ENCODE assay signal across 9 mouse cellular contexts in the genomic region with DNA sequence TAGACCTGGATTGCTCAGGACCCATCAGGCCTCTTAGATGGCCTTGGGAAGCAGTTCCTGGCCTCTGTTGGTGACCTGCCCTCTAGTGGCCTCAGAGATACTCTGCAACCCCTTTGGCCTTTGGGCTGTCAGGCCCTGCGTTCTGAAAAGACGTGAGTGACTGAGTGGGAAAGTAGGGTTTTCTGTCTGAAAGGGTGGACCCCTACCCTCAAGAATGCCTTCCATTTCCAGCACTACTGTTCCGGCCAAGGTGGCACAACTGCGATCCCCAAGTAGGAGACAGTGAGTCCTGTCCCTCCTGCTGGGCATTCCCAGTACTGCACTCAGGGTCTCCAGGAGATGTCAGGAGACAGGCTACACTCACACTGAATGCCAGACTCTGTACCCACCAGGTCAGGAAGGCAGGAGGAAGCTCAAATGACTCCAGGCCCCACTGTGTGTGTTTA. TPM values are rescaled to one million over a fixed set of nuclear protein-coding genes. Genes with fewer than 3 reads are reported as not detected.
A peak's percentile ranks its signal among the peaks of the same experiment; 100 is the strongest.
DNase-seq lines count a peak whose midpoint lies in the region; ATAC-seq and TF ChIP-seq lines count a peak whose summit lies in the region.
"Had no signal": no experiment of that assay in that cellular context is flagged by ENCODE, and none has a peak within 500 bp of the region (broad histone marks: within the 10 kb centered on the region; RNA-seq: fewer than 3 reads in every experiment).

No protein-coding gene starts in this region.

- no peaks in the 10 kb centered on the region for H3K36me3 ChIP-seq in C2C12 (ENCODE audit: control insufficient read depth, insufficient read depth)
- H3K36me3 ChIP-seq in embryonic facial prominence, embryonic 12.5 days: no peaks in the 10 kb centered on the region
- no peaks in the 10 kb centered on the region for H3K36me3 ChIP-seq in heart, embryonic 12.5 days
- H3K36me3 ChIP-seq in lung, embryonic 16.5 days (ENCODE audit: control insufficient read depth, insufficient read depth, low read length): no peaks in the 10 kb centered on the region

- peak overlapping the region; percentile 30 for H3K4me2 ChIP-seq in embryonic facial prominence, embryonic 12.5 days (replicated peaks)
- peak overlapping the region; percentile 55 for H3K4me2 ChIP-seq in heart, embryonic 12.5 days
- H3K4me2 ChIP-seq in lung, embryonic 16.5 days (ENCODE audit: low read depth, low read length): peak overlapping the region; percentile 50; the same call in 1 of the 2 replicates

- peak; percentile 81 for DNase-seq in adrenal gland, postnatal 25 days
- peak; percentile 87 to 92 for DNase-seq in kidney, postnatal 25 days
- DNase-seq in ovary, adult 18-20 months (ENCODE audit: low spot score): peak; percentile 35
- DNase-seq in urinary bladder, adult 18-20 months (ENCODE audit: low spot score in 2 of 2): peak; percentile 28 to 80

- 0 out of 2 replicates have a peak, but pooled peaks have one; percentile 29 for ATAC-seq in embryonic facial prominence, embryonic 12.5 days (ENCODE audit: insufficient number of reproducible peaks, insufficient read depth, low FRiP score, low TSS enrichment)
- 0 out of 2 replicates have a peak, but pooled peaks have one; percentile 31 for ATAC-seq in heart, embryonic 12.5 days (ENCODE audit: insufficient number of reproducible peaks, low FRiP score)
- peak; percentile 59; the same call in 1 of the 2 replicates for ATAC-seq in lung, embryonic 16.5 days (ENCODE audit: low read depth)

- 1% methylated on average over 4 of the region's 4 CpGs for WGBS in embryonic facial prominence, embryonic 12.5 days
- 8% methylated on average over 4 of the region's 4 CpGs for WGBS in heart, embryonic 12.5 days
- WGBS in lung, embryonic 16.5 days: 10% methylated on average over 4 of the region's 4 CpGs

- H3K9ac ChIP-seq in embryonic facial prominence, embryonic 12.5 days: no peak overlapping the region
- H3K9ac ChIP-seq in heart, embryonic 12.5 days: no peak overlapping the region
- H3K9ac ChIP-seq in lung, embryonic 16.5 days (ENCODE audit: low read length): no peak overlapping the region

- H3K79me2 ChIP-seq in C2C12 (ENCODE audit: control insufficient read depth, insufficient read depth): no peaks in the 10 kb centered on the region

- peaks cover 12% of the 10 kb centered on the region; the same call in 1 of the 2 replicates for H3K4me1 ChIP-seq in embryonic facial prominence, embryonic 12.5 days
- peaks cover 8% of the 10 kb centered on the region for H3K4me1 ChIP-seq in heart, embryonic 12.5 days (replicated peaks)
- H3K4me1 ChIP-seq in lung, embryonic 16.5 days (replicated peaks; ENCODE audit: control insufficient read depth, insufficient read depth, low read length): no peaks in the 10 kb centered on the region

- no peak overlapping the region for H3K27ac ChIP-seq in embryonic facial prominence, embryonic 12.5 days
- no peak overlapping the region for H3K27ac ChIP-seq in heart, embryonic 12.5 days (ENCODE audit: poor library complexity, severe bottlenecking)
- H3K27ac ChIP-seq in lung, embryonic 16.5 days (ENCODE audit: low read length): no peak overlapping the region

- peaks cover 4% of the 10 kb centered on the region for H3K27me3 ChIP-seq in C2C12 (ENCODE audit: control insufficient read depth, insufficient read depth, insufficient read length)
- H3K27me3 ChIP-seq in embryonic facial prominence, embryonic 12.5 days: no peaks in the 10 kb centered on the region
- peaks cover 7% of the 10 kb centered on the region for H3K27me3 ChIP-seq in heart, embryonic 12.5 days (replicated peaks)
- no peaks in the 10 kb centered on the region for H3K27me3 ChIP-seq in lung, embryonic 16.5 days (ENCODE audit: control insufficient read depth, insufficient read depth, low read depth, low read length)

- H3K79me3 ChIP-seq in C2C12 (ENCODE audit: low read depth): no peaks in the 10 kb centered on the region

- H3K9me3 ChIP-seq in embryonic facial prominence, embryonic 12.5 days: no peaks in the 10 kb centered on the region
- H3K9me3 ChIP-seq in heart, embryonic 12.5 days (replicated peaks): no peaks in the 10 kb centered on the region
- H3K9me3 ChIP-seq in lung, embryonic 16.5 days (ENCODE audit: control insufficient read depth, low read length): no peaks in the 10 kb centered on the region

- TF ChIP-seq CTCF in C2C12 (IDR thresholded peaks at IDR 0.05; ENCODE audit: control insufficient read depth, insufficient read depth, insufficient read length): peak; percentile 19

- no peak overlapping the region for H3ac ChIP-seq in C2C12 (ENCODE audit: control insufficient read depth, insufficient read length, low read depth)

- H3K4me3 ChIP-seq in C2C12 (ENCODE audit: insufficient read depth, poor library complexity, severe bottlenecking): no peak overlapping the region
- H3K4me3 ChIP-seq in embryonic facial prominence, embryonic 12.5 days: no peak overlapping the region
- H3K4me3 ChIP-seq in heart, embryonic 12.5 days: no peak overlapping the region
- no peak overlapping the region for H3K4me3 ChIP-seq in lung, embryonic 16.5 days (ENCODE audit: low read length)

TF ChIP-seq in C2C12, 6 proteins besides CTCF, POLR2A, EP300 and RAD21:
- TF ChIP-seq CEBPB (IDR thresholded peaks at IDR 0.05; ENCODE audit: low read depth) (no peak), FOSL1 (IDR thresholded peaks at IDR 0.05; ENCODE audit: insufficient read depth, low read length, poor library complexity, severe bottlenecking) (no peak), MAX (IDR thresholded peaks at IDR 0.05) (no peak)

RNA-seq across cellular contexts. Expression of gene Emx1, which starts 51.8 kb away (rescaled TPM):
- not detected for polyA plus RNA-seq in C2C12 (2012; fragmentation: generic; extraction: Trizol)
- not detected in 2 replicates for total RNA-seq in adrenal gland, postnatal 25 days (2021)
- polyA plus RNA-seq in embryonic facial prominence, embryonic 12.5 days (2016; fragmentation: Nextera tagmentation; extraction: Ambion mirVana): 0.68 and 1.8 TPM in 2 replicates
- polyA plus RNA-seq in heart, embryonic 12.5 days (2016; fragmentation: Nextera tagmentation; extraction: Ambion mirVana): not detected in 2 replicates
- polyA plus RNA-seq in lung, embryonic 16.5 days (2015; fragmentation: Nextera tagmentation; extraction: Ambion mirVana): not detected in 2 replicates
- polyA plus RNA-seq: large intestine, adult 2 months had no signal

Comparison
In these comparisons a context has a peak if more than half of its experiments do, and no peak if none do; other contexts are left out.
1. DNase-seq: peak in every context shown above with its lines; median percentile 90 in kidney, postnatal 25 days; 81 in adrenal gland, postnatal 25 days; 54 in urinary bladder, adult 18-20 months; 35 in ovary, adult 18-20 months.